Mouse (Mus musculus) midbrain, embryonic 14.5 days (tissue): ENCODE results near the gene Nfyb. TPM values are rescaled to one million over a fixed set of nuclear protein-coding genes. Genes with fewer than 3 reads are reported as not detected.
A peak's percentile ranks its signal among the peaks of the same experiment; 100 is the strongest.

ENCODE experiments used
- ATAC-seq: fragments of 200-750 bp; cut with Nextera tagmentation; 2 replicates; pipeline ENCODE4 v1.8.0; 2017; ENCODE audit warnings: moderate number of reproducible peaks, moderate library complexity; ENCODE audit not compliant: low FRiP score, low TSS enrichment
- DNase-seq: peaks from one replicate; pipeline ENCODE4 v3.0.0-alpha.2; 2015
- H3K27ac ChIP-seq: fragments of 300-500 bp; sonication (generic); replicated peaks from 2 replicates; pipeline ENCODE4 v1.5.1; 2014; ENCODE audit warnings: mild to moderate bottlenecking, low read depth, low read length, moderate library complexity
- H3K27me3 ChIP-seq: fragments of 300-500 bp; sonication (generic); 2 replicates; pipeline ENCODE4 v1.6.1; 2014; ENCODE audit warnings: low read length, control low read depth, mixed read lengths; ENCODE audit not compliant: control insufficient read depth, insufficient read depth
- H3K36me3 ChIP-seq: fragments of 300-500 bp; sonication (generic); 2 replicates; pipeline ENCODE4 v1.6.1; 2014; ENCODE audit warnings: low read length, control low read depth; ENCODE audit not compliant: control insufficient read depth, insufficient read depth
- H3K4me1 ChIP-seq: fragments of 300-500 bp; sonication (generic); 2 replicates; pipeline ENCODE4 v1.6.1; 2014; ENCODE audit warnings: mild to moderate bottlenecking, antibody characterized with exemption, low read length, control low read depth; ENCODE audit not compliant: control insufficient read depth, insufficient read depth
- H3K4me2 ChIP-seq: fragments of 300-500 bp; sonication (generic); 2 replicates; pipeline ENCODE4 v1.6.1; 2014; ENCODE audit warnings: mild to moderate bottlenecking, low read length, moderate library complexity
- H3K4me3 ChIP-seq: fragments of 300-500 bp; sonication (generic); replicated peaks from 2 replicates; pipeline ENCODE4 v1.5.1; 2014; ENCODE audit warnings: low read depth, low read length
- H3K9ac ChIP-seq: fragments of 300-500 bp; sonication (generic); replicated peaks from 2 replicates; pipeline ENCODE4 v1.6.1; 2014; ENCODE audit warnings: mild to moderate bottlenecking, low read length, moderate library complexity
- H3K9me3 ChIP-seq: fragments of 300-500 bp; sonication (generic); 2 replicates; pipeline ENCODE4 v1.6.1; 2016; ENCODE audit warnings: low read length, control low read depth, mixed read lengths; ENCODE audit not compliant: control insufficient read depth
- WGBS: fragments of 180-500 bp; shearing (Covaris S2); extraction: QIAGEN DNeasy Blood & Tissue Kit; methylation state at CpG from one replicate; pipeline ENCODE4 v1.1.7; 2014; 5-methylcytosine and 5-hydroxymethylcytosine counted together
- polyA plus RNA-seq: library from polyadenylated mRNA; unstranded; fragments of >200 nt; fragmentation: Nextera tagmentation; extraction: Ambion mirVana; gene quantifications from 2 replicates; pipeline ENCODE4 v1.2.1, GENCODE M21; 2014

Gene Nfyb
- 52.1 and 55.9 TPM in 2 replicates for polyA plus RNA-seq

DNA sequence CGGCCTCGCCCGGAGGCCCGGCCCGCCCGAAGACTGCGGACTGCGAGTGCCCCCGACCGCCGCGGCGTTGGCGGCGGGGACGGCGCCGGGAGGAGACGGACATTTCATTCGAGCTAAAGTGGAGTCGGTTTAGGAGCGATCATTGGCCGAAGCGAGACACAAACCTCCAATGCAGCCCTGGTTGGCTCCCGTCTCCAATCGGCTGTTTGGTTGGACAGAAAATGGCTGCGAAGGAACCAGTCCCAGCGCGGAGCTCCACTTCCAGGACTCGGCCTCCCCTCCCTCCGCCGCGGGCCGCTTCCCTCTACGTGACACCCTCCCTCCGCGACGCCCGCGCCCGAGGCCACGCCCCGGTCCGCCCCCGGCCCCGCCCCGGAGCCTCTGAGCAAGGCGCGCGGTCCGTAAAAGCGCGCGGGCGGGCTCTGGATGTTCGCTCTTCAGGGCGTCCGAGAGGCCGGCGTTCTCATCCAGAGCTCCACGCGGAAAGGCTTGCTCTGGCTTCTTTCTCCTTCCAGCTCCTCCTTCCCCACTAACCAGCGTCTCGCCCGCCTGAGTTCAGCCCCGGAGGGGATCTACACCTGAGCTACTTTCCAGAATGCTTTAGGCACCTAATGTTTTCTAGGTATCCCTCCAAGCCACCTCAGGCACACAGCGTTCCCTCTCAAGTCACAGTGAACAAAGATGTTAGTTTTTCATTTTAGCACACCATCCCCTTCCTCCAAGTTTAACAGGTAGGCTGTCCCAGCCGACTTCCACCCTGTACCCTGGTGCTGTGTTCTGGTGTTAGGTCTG, at the start of gene Nfyb:
Nfyb (minus strand) TSS at position 305 of the 792 bp plus-strand sequence.
- WGBS: under 1% methylated on average over 60 of the region's 68 CpGs
- Histone ChIP-seq H3K36me3 (peaks cover 20% of the 10 kb centered on the region), H3K27me3 (no peaks in the 10 kb centered on the region), H3K27ac (peak within 1 kb of the TSS; percentile 100), H3K4me3 (peak within 1 kb of the TSS; percentile 87), H3K4me2 (peak within 1 kb of the TSS; percentile 82), H3K9ac (peak within 1 kb of the TSS; percentile 99), H3K4me1 (peaks cover 30% of the 10 kb centered on the region), H3K9me3 (no peaks in the 10 kb centered on the region)
- ATAC-seq (peak; percentile 93), DNase-seq (peak; percentile 96)

DNA sequence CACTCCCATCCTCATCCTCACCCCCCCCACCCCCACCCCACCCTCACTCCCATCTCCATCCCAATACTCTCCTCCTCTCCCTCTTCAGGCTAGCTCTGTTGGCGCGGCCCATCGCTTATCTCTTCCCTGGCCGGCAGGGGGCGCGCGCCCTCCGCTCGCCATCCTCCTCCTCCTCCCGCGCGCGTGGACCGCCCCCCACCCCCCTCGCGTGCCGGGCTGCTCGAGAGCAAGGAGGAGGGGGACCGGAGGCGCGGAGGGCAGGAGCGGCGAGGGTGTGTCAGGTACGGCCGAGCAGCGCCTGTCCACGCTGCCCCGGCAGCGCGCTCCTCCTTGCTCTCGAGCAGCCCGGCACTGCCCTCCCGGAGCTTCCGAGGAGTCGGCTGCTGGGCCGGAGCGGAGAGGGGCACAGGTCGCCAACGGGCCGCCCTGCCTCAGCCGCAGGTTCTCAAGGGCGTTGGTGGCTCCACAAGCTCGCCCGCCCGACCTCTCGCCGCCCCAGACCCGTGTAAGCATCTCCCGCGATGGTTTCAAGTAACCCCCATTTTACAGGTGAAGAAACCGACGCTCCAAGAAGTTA, 48.0 kb upstream of the Nfyb start:
- Histone ChIP-seq H3K27me3 (no peaks in the 10 kb centered on the region), H3K36me3 (no peaks in the 10 kb centered on the region), H3K9ac (peak overlapping the region; percentile 48; the same call in 1 of the 2 replicates), H3K4me1 (peaks cover 4% of the 10 kb centered on the region; the same call in 1 of the 2 replicates), H3K4me3 (peak overlapping the region; percentile 46), H3K27ac (no peak overlapping the region), H3K4me2 (peak overlapping the region; percentile 58), H3K9me3 (no peaks in the 10 kb centered on the region)
- ATAC-seq (peak; percentile 80; the same call in 1 of the 2 replicates), DNase-seq (peak; percentile 89)
- WGBS: 4% methylated on average over 50 of the region's 52 CpGs

DNA sequence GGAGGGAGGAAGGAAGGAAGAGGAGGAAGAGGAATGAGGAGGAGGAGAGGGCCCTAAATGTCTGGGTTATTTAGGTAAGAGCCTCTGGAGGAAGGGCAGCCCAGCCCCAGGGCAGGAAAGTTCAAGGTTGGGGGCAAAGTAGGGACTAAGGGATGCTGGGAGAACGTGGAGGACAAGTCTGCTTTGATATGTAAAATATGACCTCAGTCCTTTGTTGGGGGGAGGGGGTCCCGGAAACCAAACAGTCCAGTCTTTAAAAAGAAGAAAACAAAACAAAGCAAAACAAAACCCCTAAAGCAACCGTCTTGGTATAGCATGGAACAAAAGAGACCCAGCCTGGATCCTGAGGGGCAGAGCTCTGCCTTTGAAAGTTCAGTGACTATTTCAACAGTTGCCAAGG, 45.4 kb upstream of the Nfyb start:
- ATAC-seq (no peak), DNase-seq (no peak)
- no peaks in the 10 kb centered on the region for H3K36me3 ChIP-seq
- H3K4me3 ChIP-seq: no peak overlapping the region
- no peak overlapping the region for H3K9ac ChIP-seq
- no peaks in the 10 kb centered on the region for H3K9me3 ChIP-seq
- H3K27ac ChIP-seq: no peak overlapping the region
- H3K27me3 ChIP-seq: no peaks in the 10 kb centered on the region
- peaks cover 4% of the 10 kb centered on the region; the same call in 1 of the 2 replicates for H3K4me1 ChIP-seq
- no peak overlapping the region for H3K4me2 ChIP-seq
- WGBS: 3% methylated on average over 3 of the region's 3 CpGs

DNA sequence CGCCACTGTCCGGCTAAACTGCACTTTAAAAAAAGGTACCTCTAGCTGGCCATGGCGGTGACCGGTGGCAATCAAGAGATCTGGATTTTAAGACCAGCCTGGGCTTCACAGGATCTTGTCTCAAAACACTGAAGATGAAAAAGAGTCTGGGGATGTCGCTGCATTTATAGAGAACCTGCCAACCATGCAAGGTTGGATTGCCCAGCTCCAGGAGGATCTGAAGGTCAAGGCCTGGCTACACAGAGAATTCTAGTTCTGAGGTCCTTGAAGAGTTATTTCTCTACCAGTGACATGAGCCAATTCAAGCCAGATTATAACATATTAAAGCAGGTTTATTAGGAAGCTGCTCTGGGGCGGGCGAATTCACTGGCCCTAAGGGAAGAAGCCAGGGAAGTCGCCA, 44.9 kb upstream of the Nfyb start:
- WGBS: 79% methylated on average over 8 of the region's 8 CpGs
- Histone ChIP-seq H3K9ac (no peak overlapping the region), H3K4me3 (no peak overlapping the region), H3K4me1 (peaks cover 4% of the 10 kb centered on the region; the same call in 1 of the 2 replicates), H3K4me2 (no peak overlapping the region), H3K9me3 (no peaks in the 10 kb centered on the region), H3K27me3 (no peaks in the 10 kb centered on the region), H3K36me3 (no peaks in the 10 kb centered on the region), H3K27ac (no peak overlapping the region)
- no peak for ATAC-seq
- no peak for DNase-seq

DNA sequence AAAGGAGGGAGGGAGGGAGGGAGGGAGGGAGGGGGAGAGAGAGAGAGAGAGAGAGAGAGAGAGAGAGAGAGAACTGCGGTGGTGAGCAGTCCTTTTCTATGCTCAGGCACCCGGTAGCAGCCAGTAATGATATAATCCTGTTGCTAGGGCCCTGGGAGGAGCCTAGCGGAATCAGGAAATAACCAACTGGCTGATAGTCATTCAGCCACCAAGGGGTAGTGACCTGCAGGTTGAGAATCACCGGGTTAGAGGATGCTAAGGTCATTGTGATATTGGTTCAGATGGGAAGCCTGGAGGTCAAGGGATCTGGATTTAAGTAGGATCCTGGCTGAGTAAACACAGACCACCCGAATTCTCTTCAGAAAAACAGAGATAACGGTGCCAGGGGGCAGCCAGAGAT, 44.2 kb upstream of the Nfyb start:
- 59% methylated on average over 6 of the region's 6 CpGs for WGBS
- no peak overlapping the region for H3K4me3 ChIP-seq
- H3K4me2 ChIP-seq: no peak overlapping the region
- DNase-seq: no peak
- no peak for ATAC-seq
- H3K4me1 ChIP-seq: peaks cover 4% of the 10 kb centered on the region; the same call in 1 of the 2 replicates
- H3K9ac ChIP-seq: no peak overlapping the region
- H3K27ac ChIP-seq: no peak overlapping the region
- H3K9me3 ChIP-seq: no peaks in the 10 kb centered on the region
- H3K27me3 ChIP-seq: no peaks in the 10 kb centered on the region
- no peaks in the 10 kb centered on the region for H3K36me3 ChIP-seq

DNA sequence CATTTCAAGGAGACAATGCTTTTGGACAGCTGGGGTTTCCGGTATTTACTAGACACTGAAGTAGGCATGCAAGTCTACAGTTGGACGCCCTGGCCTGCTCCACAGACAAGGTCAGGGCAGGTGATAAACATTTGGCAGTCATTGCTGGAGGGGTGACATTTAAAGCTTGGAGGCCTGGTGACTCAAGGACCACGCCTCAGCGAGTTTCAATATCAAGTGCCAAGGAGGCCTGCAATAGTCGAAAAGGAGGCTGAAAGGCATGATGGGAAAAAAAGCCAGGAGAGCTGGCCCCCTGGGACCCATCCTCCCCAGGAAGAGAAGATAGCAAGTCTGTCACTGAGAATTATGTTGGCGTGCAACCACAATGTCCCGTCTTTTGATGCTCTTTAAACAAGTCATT, 43.3 kb upstream of the Nfyb start:
- H3K27me3 ChIP-seq: no peaks in the 10 kb centered on the region
- H3K27ac ChIP-seq: no peak overlapping the region
- DNase-seq (no peak), ATAC-seq (no peak)
- 78% methylated on average over 7 of the region's 7 CpGs for WGBS
- no peaks in the 10 kb centered on the region for H3K9me3 ChIP-seq
- H3K9ac ChIP-seq: no peak overlapping the region
- H3K36me3 ChIP-seq: no peaks in the 10 kb centered on the region
- H3K4me1 ChIP-seq: peaks cover 4% of the 10 kb centered on the region; the same call in 1 of the 2 replicates
- no peak overlapping the region for H3K4me3 ChIP-seq
- H3K4me2 ChIP-seq: no peak overlapping the region

DNA sequence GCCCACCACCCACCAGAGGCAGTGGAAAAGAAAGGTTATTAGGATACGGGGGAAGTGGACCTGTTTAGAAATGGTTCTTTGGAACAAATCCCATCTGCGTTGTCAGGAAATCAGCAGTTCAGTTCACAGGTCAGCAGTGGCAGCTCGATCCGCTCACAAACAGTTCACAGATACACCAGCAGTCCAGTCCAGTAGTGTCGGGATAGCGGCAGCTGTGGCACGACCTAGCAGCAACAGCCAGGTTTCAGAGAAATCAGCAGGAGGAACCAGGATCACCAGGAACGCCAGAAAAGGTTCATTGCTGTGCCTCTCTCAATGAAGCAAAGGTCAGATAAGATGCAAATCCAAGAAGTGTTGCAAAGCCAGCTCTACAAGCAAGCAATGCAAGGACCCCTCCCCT, 42.5 kb upstream of the Nfyb start:
- WGBS: 85% methylated on average over 8 of the region's 8 CpGs
- no peak overlapping the region for H3K4me3 ChIP-seq
- DNase-seq: no peak

DNA sequence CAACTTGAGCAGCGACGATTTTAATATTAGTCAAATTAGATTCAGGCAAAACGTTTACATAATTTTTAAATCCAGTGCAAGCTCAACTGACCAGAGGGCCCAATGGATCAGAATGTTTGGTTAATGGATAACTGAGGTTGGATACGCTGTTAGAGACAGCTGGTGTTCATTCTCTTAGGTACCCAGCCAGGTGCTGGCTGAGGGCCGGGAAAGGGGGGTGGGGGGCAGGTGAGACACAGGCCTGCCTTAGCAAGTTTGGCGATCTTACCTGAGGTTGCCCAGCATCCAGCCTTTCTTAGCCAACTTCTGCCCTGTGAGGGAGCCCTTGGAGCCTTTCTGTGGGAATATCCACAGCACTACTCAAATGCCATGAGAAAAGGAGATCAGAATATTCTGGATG, 41.2 kb upstream of the Nfyb start:
- Histone ChIP-seq H3K27me3 (no peaks in the 10 kb centered on the region), H3K4me2 (no peak overlapping the region), H3K9ac (no peak overlapping the region), H3K9me3 (no peaks in the 10 kb centered on the region), H3K4me3 (no peak overlapping the region), H3K36me3 (no peaks in the 10 kb centered on the region), H3K4me1 (peaks cover 4% of the 10 kb centered on the region; the same call in 1 of the 2 replicates), H3K27ac (no peak overlapping the region)
- 85% methylated on average over 6 of the region's 6 CpGs for WGBS
- DNase-seq: no peak
- ATAC-seq: no peak

More for the DNA sequence above, 42.5 kb upstream of the Nfyb start:
- no peak overlapping the region for H3K9ac ChIP-seq
- no peaks in the 10 kb centered on the region for H3K9me3 ChIP-seq
- H3K4me1 ChIP-seq: peaks cover 4% of the 10 kb centered on the region; the same call in 1 of the 2 replicates
- no peaks in the 10 kb centered on the region for H3K36me3 ChIP-seq
- no peak for ATAC-seq
- no peak overlapping the region for H3K4me2 ChIP-seq
- H3K27me3 ChIP-seq: no peaks in the 10 kb centered on the region
- H3K27ac ChIP-seq: no peak overlapping the region
